Mouse (Mus musculus): ENCODE measurements at regions not wholly inside any gene's neighbourhood (a gene's known extent, or its start where the extent isn't known, plus 50 kb on each side); places are given as distances from the start of the nearest gene placed in this dataset.

DNA sequence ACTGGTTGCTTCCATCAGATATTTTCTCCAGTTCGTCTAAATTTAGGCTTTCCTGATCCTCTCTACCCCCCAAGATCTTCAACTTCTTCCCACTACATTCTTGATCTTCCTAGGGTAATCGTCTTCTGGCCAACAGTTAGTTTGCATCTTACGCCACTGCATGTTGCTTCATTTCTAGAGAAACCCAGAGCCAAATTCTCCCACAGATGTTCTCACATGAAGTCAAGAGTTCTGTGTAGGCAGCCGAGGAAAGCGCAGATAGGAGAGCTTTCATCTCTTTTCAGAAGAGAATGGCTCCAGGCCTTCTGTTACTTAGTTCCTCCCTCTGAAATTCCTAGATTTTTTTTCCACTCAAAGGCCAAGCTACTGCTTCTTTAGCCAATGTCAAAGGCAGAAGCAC, 179.9 kb downstream of the Fgf10 start:
- DNase-seq: peak; percentile 48

DNA sequence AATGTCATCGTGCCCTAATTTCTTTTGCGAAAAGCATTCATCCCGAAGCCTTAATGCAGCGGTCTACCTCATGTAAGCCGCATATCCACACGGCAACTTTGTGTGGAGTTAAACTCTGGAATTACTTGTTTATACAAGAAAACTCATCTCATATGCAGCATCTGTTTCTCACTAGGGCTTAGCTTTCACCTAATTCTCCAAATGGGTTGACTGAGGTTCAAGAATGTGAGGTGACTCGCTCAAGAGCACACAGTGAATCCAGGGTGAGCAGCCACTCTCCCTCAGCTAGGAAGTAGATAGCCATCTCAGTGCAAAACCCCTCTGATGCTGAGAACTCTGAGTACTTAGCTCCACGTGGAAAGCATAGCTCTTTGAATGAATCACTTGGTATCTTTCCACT, 181.1 kb downstream of the Fgf10 start:
- DNase-seq: no peak

DNA sequence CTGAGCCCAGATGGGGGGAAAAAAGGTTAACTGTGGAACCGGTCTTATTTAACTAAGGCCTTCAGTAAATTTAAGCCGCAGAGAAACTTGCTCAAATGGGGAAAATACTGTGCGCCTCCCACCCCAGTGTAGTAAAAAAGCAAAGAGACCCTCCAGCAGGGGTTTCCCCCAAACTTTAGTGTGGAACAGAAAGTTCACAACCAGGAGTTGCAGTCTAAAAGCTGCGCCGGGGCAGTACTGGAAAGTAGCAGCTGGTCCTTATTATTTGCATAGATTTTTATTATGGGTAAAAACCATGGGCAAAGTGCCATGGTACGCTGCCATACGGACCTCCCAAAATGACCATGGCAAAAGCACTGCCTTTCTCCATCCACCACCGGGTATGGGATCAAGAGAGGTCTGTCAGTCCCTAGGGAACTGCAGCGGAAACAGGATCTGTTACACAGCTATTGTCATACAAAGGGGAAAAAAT, 216.8 kb downstream of the Fgf10 start:
- DNase-seq: no peak

DNA sequence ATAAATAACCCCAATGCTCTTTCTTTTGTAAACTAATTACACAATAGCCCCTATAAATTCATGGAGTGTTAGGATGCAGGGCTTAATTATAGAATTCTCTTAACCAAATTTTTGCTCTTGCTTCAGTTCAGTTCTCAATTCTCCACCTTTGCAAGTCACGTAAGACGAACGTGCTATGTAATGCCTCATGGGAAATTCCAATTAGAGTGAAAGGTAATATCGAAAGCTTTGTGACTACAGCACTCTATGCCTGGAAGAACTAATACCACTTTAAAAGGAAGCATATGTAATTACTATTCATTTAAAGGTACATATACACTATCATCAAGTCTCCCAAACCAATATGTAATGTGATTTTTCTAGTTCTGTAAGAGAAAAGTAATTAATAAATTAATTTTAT, 225.5 kb downstream of the Fgf10 start:
- DNase-seq: no peak

GRCm38 (mm10) chr13:118901950-118902349, 232.4 kb downstream of the Fgf10 start:
- DNase-seq: no peak

DNA sequence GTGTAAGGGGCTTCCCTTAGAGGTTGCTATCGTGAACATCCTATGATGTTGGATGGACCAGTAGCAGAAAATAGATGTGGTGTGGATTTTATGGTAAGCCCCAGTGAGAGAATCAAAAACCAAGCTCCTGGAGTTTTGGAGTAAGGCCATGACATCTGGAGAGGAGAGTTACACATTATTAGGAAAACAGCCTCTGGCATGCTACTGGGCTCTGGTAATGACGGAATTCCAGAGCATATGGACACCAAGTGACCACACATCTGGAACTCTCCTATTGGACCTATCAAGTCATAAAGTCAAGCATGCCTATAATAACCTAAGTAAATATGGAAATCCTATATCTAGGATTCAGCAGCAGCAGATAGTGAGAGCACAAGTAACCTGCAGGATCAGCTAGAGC, 240.8 kb downstream of the Fgf10 start:
- no peak for DNase-seq

DNA sequence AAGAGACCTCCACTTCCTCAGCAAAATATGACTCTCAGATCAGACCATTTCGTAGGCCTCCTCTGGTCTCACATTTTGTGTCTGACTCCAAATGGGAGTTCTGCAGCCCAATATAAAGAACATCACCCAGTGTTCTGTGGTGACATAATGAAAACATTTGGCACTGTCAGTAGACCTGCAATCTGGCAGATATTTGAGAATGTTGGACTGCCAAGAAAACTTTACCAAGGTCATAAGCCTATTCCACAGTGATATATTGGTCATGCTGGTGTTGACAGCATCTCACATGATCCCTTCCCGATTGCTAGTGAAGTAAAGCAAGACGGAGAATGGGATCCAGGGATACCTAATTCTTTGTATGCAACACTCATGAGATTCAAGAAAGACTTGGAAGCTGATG, 271.2 kb downstream of the Fgf10 start:
- no peak for DNase-seq

DNA sequence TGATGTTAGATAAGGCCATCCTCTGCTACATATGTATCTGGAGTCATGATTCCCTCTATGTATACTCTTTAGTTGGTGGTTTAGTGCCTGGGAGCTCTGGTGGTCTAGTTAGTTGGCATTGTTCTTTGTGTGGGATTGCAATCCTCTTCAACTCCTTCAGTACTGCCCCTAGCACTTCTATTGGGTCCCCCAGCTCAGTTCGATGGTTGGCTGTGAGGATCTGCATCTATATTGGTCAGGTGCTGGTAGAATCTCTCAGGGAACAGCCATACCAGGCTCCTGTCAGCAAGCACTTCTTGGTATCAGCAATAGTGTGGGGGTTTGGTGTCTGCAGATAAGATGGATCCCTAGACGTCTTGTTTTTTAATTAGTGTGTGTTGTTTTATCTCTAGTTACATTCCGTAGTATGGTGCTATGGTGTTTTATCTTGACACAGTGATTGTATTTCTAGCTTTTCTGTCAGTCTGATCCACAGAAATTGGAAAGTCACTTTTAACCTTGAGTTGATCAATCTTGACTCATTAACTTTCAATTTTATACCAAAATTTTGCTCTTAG, 296.6 kb downstream of the Fgf10 start:
- no peak for DNase-seq

DNA sequence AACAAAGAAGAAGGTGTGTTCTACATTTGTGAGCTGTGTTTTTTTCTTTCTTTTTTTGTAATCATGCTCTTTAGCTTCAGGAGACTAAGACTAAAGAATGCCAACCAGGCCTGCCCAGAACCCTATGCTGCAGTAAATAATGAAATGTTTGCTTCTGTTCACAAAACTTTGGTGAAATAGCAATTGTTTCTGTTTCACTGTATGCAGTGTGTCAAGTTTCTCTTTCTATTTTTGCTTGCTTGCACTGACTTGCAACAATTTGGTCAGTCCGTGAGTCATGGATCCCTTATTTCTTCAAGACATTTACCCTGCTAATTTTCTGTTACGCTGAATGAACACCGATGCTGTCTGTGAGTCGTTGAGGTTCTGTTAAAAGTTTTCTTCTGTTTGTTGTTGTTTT, 298.1 kb downstream of the Fgf10 start:
- no peak for DNase-seq

GRCm38 (mm10) chr13:118975008-118975407, 305.4 kb downstream of the Fgf10 start:
- DNase-seq: no peak

GRCm38 (mm10) chr13:118975519-118975918, 305.9 kb downstream of the Fgf10 start:
- no peak for DNase-seq

DNA sequence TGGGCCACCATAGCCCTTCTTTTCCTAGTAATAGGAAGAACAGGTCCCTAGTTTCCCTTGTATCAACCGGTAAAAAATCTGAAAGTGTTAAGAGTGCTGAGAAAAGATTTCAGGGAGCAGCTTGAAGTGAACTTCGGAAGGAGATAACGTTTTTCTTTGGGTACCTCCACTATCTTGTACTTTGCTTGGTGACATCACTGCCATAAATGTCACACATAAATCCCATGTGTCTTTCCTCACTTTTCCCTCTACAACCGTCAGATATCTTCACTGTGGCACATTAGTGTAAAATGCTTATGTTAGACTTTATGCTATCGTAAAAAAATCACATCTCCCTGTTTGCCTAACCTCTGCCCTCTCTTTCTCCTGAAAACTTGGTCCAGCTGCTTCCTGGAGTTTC, 309.9 kb downstream of the Fgf10 start:
- no peak for DNase-seq

DNA sequence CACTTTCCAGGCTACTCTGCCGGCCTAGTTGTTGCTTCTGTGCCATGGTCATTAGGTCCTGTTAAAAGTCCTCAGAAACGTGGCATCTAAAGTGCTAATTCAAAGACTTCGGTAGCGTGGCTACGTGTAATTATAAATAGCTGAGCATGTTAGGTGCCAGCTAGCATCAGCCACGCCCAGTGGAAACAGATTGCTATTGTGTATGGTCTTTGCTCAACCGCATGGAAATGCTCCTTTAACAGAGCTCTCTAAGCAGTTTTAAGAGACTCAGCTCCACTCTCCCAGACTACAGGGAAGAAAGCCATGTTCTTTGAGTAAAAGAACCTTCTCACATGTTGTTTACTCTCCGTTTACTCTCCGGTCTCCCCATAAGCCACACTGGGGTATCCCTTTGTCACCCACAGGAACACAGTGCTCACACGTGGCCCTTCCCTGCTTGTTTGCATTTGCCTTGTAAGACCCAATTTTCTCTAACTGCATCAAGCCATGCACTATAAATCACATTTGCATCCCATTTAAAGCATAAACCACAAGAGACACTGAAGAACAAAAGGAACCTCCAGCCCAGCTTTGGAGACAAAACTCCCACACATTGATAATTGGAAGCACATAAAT, 311.7 kb downstream of the Fgf10 start:
- no peak for DNase-seq

DNA sequence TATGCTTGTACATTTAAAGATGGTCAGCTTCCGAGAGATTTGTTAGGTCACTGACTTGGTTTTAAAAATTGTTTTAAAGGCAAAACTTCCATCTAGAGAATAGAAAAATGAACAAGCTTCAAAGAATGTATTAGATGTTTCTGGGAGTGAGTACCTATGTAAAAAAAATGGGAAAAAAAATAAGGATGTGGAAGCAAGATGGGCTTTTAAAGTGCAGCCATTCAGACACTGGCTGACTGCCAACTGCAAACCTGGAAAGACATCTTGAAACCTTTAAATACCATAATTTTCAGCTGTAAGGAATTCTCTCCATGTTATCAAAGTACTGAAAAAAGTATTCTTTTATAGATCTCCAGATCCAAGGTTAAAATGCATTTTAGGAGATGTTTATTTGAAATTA, 315.7 kb downstream of the Fgf10 start:
- DNase-seq: no peak

DNA sequence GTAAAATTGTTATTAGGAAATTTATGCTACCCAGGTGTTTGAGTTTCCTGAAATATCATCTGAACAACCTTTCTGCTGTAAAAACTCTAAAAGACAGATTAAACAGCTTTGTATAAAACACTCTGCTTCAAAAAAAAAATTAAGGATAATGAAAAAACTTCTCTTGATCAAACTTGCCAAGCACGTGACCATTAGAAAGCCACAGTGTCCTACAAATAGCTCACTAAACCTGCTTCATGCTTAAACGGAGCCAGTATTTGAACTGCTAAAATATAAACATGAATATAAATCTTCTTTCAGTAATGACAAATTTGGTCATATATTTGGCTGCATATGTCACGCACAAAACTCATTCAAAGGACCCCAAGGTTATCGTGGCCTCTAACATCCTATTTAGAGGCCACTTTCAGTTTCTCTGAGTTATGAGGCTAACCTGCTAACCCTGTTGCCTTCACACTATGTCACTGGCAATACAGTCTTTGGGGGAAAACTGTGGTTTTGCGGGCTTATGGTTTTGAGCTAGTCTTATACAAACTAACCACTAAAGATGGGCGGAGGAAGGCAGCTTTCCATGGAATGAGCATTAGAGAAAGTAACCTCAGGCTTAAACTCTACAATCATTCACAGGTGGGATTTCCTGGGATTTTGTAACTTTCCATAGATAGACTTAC, 355.8 kb downstream of the Fgf10 start:
- DNase-seq: no peak

DNA sequence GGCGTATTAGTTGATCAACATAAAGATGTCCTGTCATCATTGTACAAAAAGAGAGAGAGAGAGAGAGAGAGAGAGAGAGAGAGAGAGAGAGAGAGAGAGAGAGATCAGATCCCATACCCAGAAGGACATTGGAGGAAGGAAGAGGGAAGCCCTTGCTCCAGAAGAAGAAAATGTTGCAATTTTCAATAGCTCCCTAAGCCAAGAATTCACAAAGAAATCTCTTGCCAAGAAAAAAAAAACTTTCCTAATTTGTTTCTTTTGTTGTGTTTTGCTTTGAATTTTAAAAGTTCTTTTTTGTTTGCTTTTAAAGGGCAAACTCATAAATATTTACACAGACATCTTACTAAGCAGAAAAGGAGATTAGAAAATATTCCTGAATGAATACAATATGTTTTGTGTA, 370.0 kb downstream of the Fgf10 start:
- DNase-seq: no peak

DNA sequence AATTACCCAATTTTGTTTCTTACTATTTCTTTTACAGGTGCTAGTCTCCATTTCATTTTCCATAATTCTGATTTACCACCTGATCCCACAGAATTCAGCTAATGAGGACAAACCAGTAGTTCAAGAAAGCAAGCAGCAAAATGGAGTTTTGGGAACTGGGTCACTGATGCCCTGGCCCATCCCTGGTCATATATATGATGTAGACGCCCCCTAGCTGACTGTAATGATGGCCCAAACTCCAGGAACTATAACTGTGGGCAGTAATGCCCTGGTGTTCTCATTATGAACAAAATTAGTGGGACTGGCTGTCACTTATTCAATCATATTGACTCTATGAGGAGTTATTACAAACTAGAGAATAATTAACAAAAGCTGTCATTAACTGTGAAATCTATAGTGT, 375.5 kb downstream of the Fgf10 start:
- no peak for DNase-seq

GRCm38 (mm10) chr13:119068745-119069580, 359.4 kb upstream of the Paip1 start:
- DNase-seq: no peak

GRCm38 (mm10) chr13:119069581-119069936, 358.8 kb upstream of the Paip1 start:
- no peak for DNase-seq

GRCm38 (mm10) chr13:119079243-119079642, 349.2 kb upstream of the Paip1 start:
- no peak for DNase-seq

- DNase-seq: no peak
Measured at GRCm38 (mm10) chr13:119081691-119082090, 346.7 kb upstream of the Paip1 start.

DNA sequence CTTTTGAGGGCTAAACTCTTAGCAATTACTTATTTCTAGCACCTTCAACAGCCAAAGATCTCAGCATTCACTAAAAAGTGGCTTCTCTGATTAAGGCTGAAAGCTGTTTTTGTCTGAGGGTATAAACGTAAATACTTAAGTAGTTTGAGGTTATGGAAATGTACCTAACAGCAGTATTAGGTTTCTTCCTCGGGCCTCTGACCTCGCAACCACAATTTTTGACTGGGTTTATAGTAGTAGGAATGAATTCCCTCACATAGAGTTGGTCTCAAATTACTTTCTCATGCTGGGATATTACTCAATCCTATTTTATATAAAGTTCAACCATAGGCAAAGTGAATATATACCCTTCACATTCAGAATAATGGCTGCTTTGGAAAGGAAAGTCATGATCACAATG, 310.5 kb upstream of the Paip1 start:
- DNase-seq: no peak

GRCm38 (mm10) chr13:119118382-119118781, 310.0 kb upstream of the Paip1 start:
- DNase-seq: no peak

GRCm38 (mm10) chr13:119140436-119140835, 288.0 kb upstream of the Paip1 start:
- no peak for DNase-seq
